8 mouse cellular contexts compared by ENCODE assay signal in genomic region chr8:121598892-121599291, GRCm38 (mm10). TPM values are rescaled to one million over a fixed set of nuclear protein-coding genes. Genes with fewer than 3 reads are reported as not detected.
A peak's percentile ranks its signal among the peaks of the same experiment; 100 is the strongest.
DNase-seq lines count a peak whose midpoint lies in the region; ATAC-seq and TF ChIP-seq lines count a peak whose summit lies in the region.

No protein-coding gene starts in this region.

- H3K9ac ChIP-seq in forebrain, embryonic 13.5 days, result no peak overlapping the region
- H3K9ac ChIP-seq in lung, embryonic 14.5 days, result no peak overlapping the region

- peak; percentile 61 for TF ChIP-seq CTCF in G1E (IDR thresholded peaks at IDR 0.05; ENCODE audit: low read depth, low read length)
- peak; percentile 89 for TF ChIP-seq CTCF in lung, embryonic 14.5 days (IDR thresholded peaks at IDR 0.05; ENCODE audit: low read depth)

- WGBS in forebrain, embryonic 13.5 days, result 39% methylated on average over 7 of the region's 7 CpGs
- 29% methylated on average over 7 of the region's 7 CpGs for WGBS in lung, embryonic 14.5 days

- H3K4me1 ChIP-seq in G1E (ENCODE audit: insufficient read depth, low read depth, low read length), result no peaks in the 10 kb centered on the region
- no peaks in the 10 kb centered on the region for H3K4me1 ChIP-seq in forebrain, embryonic 13.5 days
- H3K4me1 ChIP-seq in lung, embryonic 14.5 days (ENCODE audit: insufficient read depth), result no peaks in the 10 kb centered on the region

- no peak overlapping the region for H3K4me3 ChIP-seq in G1E (ENCODE audit: low read depth, low read length)
- H3K4me3 ChIP-seq in forebrain, embryonic 13.5 days, result no peak overlapping the region
- H3K4me3 ChIP-seq in lung, embryonic 14.5 days (ENCODE audit: low read depth, low read length), result no peak overlapping the region

- H3K36me3 ChIP-seq in G1E (replicated peaks), result peaks cover 54% of the 10 kb centered on the region
- peaks cover 91% of the 10 kb centered on the region for H3K36me3 ChIP-seq in forebrain, embryonic 13.5 days (ENCODE audit: poor library complexity, severe bottlenecking)
- H3K36me3 ChIP-seq in lung, embryonic 14.5 days (ENCODE audit: insufficient read depth), result peaks cover 84% of the 10 kb centered on the region

- DNase-seq in G1E (ENCODE audit: low spot score), result peak; percentile 41
- DNase-seq in c-Kit-positive CD71-positive TER-119-positive erythroid progenitor cells, embryonic 14.5 days (ENCODE audit: low spot score), result peak; percentile 63
- DNase-seq in heart, postnatal 14 days, result peak; percentile 83 to 89
- peak; percentile 89 to 92 for DNase-seq in kidney, postnatal 4 days
- DNase-seq in lung, embryonic 14.5 days, result peak; percentile 90
- DNase-seq in retina, embryonic 14.5 days (ENCODE audit: low spot score), result peak; percentile 85
- DNase-seq in thymus, postnatal 36 days, result peak; percentile 73 to 76

- no peaks in the 10 kb centered on the region for H3K9me3 ChIP-seq in G1E (replicated peaks)
- no peaks in the 10 kb centered on the region for H3K9me3 ChIP-seq in forebrain, embryonic 13.5 days (replicated peaks)
- H3K9me3 ChIP-seq in lung, embryonic 14.5 days (ENCODE audit: low read depth, low read length), result no peaks in the 10 kb centered on the region

- peak; percentile 72; the same call in 1 of the 2 replicates for ATAC-seq in G1E (ENCODE audit: extremely low read depth, insufficient number of reproducible peaks, low FRiP score, poor library complexity, severe bottlenecking)
- ATAC-seq in forebrain, embryonic 13.5 days, result peak; percentile 82
- ATAC-seq in lung, embryonic 14.5 days (ENCODE audit: insufficient read depth), result peak; percentile 71

- intact Hi-C loops in heart, postnatal 14 days (cut with DNase I), result no loop called here

- no peak overlapping the region for H3K4me2 ChIP-seq in forebrain, embryonic 13.5 days
- H3K4me2 ChIP-seq in lung, embryonic 14.5 days, result no peak overlapping the region

- H3K27me3 ChIP-seq in G1E (ENCODE audit: insufficient read depth, low read length), result no peaks in the 10 kb centered on the region
- no peaks in the 10 kb centered on the region for H3K27me3 ChIP-seq in forebrain, embryonic 13.5 days
- H3K27me3 ChIP-seq in lung, embryonic 14.5 days (ENCODE audit: insufficient read depth, low read length), result no peaks in the 10 kb centered on the region

- H3K27ac ChIP-seq in forebrain, embryonic 13.5 days, result no peak overlapping the region
- H3K27ac ChIP-seq in lung, embryonic 14.5 days (ENCODE audit: low read depth), result no peak overlapping the region

RNA-seq across cellular contexts. Expression of gene Map1lc3b, which starts 8.7 kb away (rescaled TPM):
- 91.3 and 109 TPM in 2 replicates for total RNA-seq in G1E (2014; fragmentation: Nextera tagmentation)
- total RNA-seq in G1E (2017), result 158 and 159 TPM in 2 replicates
- 50.6 and 54.4 TPM in 2 replicates for polyA plus RNA-seq in G1E (2012)
- polyA plus RNA-seq in forebrain, embryonic 13.5 days (2015; fragmentation: Nextera tagmentation; extraction: Ambion mirVana), result 310 and 325 TPM in 2 replicates
- total RNA-seq in heart, postnatal 14 days (2021), result 100 to 1,000 TPM; 215 to 228 TPM
- polyA plus RNA-seq in lung, embryonic 14.5 days (2014; fragmentation: Nextera tagmentation; extraction: Ambion mirVana), result 198 and 202 TPM in 2 replicates

RNA-seq across cellular contexts. Expression of gene Fbxo31, which starts 20.3 kb away (rescaled TPM):
- total RNA-seq in G1E (2014; fragmentation: Nextera tagmentation) (5.9 and 9.2 TPM in 2 replicates), G1E (2017) (4.9 and 6.0 TPM in 2 replicates)
- polyA plus RNA-seq in G1E (2012), result 25.3 and 29.4 TPM in 2 replicates
- 18.6 and 19.1 TPM in 2 replicates for polyA plus RNA-seq in forebrain, embryonic 13.5 days (2015; fragmentation: Nextera tagmentation; extraction: Ambion mirVana)
- 10 to 100 TPM; 74.4 to 93.8 TPM for total RNA-seq in heart, postnatal 14 days (2021)
- 17.5 and 18.4 TPM in 2 replicates for polyA plus RNA-seq in lung, embryonic 14.5 days (2014; fragmentation: Nextera tagmentation; extraction: Ambion mirVana)

RNA-seq across cellular contexts. Expression of gene Zcchc14, which starts 53.8 kb away (rescaled TPM):
- not detected in 2 replicates for total RNA-seq in G1E (2014; fragmentation: Nextera tagmentation)
- 0.17 and 0.22 TPM in 2 replicates for total RNA-seq in G1E (2017)
- not detected in 2 replicates for polyA plus RNA-seq in G1E (2012)
- polyA plus RNA-seq in forebrain, embryonic 13.5 days (2015; fragmentation: Nextera tagmentation; extraction: Ambion mirVana), result 30.0 and 33.7 TPM in 2 replicates
- total RNA-seq in heart, postnatal 14 days (2021), result 10 to 100 TPM; 33.9 to 38.5 TPM
- polyA plus RNA-seq in lung, embryonic 14.5 days (2014; fragmentation: Nextera tagmentation; extraction: Ambion mirVana), result 23.0 and 25.0 TPM in 2 replicates

RNA-seq across cellular contexts. Expression of gene 1700018B08Rik, which starts 54.8 kb away (rescaled TPM):
- total RNA-seq in G1E (2014; fragmentation: Nextera tagmentation) (not detected in 2 replicates), G1E (2017) (not detected in 2 replicates)
- not detected in 2 replicates for polyA plus RNA-seq in G1E (2012)
- polyA plus RNA-seq in forebrain, embryonic 13.5 days (2015; fragmentation: Nextera tagmentation; extraction: Ambion mirVana), result not detected in 2 replicates
- total RNA-seq in heart, postnatal 14 days (2021), result not detected
- not detected in 2 replicates for polyA plus RNA-seq in lung, embryonic 14.5 days (2014; fragmentation: Nextera tagmentation; extraction: Ambion mirVana)

Comparison
In these comparisons a context has a peak if more than half of its experiments do, and no peak if none do; other contexts are left out.
1. RNA of gene Zcchc14, which starts 53.8 kb away (polyA plus RNA-seq): 30.0 to 33.7 TPM in forebrain, embryonic 13.5 days and 23.0 to 25.0 TPM in lung, embryonic 14.5 days; not detected in G1E; every median in the first group is over 10 times any median in the second.
2. Peak in every context shown above with its lines, with median percentiles within 50 percentile points of each other: ATAC-seq and DNase-seq.